Mouse (Mus musculus) yolk sac, embryonic 10.5 days (tissue): ENCODE measurements at regions not wholly inside any gene's neighbourhood (a gene's known extent, or its start where the extent isn't known, plus 50 kb on each side); places are given as distances from the start of the nearest gene placed in this dataset.
A peak's percentile ranks its signal among the peaks of the same experiment; 100 is the strongest.

Source experiments
- DNase-seq: peaks from one replicate; pipeline ENCODE4 v3.0.0-alpha.2; 2017; ENCODE audit warnings: low spot score

DNA sequence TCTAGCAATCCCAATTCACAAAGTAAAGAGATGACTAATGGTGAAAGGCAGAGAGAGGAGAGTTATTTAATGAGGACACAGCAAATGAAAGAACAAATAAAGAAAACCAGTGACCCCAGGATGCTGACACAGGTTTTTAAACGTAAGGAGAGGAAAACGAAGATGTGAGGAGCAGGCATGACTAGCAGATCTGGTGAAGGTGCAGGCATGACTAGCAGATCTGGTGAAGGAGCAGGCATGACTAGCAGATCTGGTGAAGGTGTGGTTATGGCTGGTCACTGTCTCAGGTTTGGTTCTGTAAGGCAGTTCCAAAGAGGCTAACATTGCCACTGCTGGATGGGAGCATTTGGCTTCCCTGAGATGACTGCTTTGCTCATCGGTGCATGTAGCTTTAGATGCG is 57.0 kb downstream of the Mbl2 start:
- no peak for DNase-seq

DNA sequence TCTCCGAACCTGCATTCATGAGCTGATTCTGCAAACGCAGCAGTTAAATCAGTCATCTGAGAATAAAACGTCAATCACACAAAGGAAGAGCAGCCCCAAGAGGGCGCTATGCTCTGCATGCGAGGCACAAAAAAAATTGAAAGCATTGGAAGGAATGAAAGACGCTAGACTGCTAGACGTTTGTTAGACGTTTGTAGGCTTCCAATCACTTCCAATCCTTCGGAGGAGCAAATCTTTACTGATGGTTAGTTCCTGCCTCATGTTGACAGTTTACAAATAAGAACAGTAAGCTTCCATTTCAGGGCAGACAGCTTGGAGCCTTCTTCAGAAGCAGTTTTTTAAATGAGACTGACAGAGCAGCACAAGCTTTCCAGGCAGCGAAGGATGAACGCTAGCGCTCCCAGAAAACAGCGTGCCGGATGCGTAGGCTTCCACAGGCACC is 62.5 kb downstream of the Mbl2 start:
- no peak for DNase-seq

DNA sequence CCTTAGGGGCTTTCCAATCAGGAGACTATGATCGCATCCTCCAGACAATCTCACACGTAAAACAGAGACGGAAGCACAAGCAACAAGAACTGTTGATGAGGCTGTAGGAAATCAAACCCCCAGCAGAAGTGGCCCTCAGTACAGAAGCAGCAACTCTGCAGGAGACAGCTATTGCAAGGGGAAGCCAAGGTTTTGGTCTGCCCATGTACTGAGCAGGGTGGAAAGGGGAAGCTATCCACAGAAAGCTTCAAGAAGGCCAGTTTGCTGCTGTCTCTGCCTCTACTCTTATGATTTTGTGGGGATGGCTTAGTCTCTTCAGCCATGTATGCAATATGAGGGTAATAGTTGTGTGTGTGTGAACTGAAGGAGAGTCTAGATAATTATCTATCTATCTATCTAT is 63.3 kb downstream of the Mbl2 start:
- DNase-seq = no peak

DNA sequence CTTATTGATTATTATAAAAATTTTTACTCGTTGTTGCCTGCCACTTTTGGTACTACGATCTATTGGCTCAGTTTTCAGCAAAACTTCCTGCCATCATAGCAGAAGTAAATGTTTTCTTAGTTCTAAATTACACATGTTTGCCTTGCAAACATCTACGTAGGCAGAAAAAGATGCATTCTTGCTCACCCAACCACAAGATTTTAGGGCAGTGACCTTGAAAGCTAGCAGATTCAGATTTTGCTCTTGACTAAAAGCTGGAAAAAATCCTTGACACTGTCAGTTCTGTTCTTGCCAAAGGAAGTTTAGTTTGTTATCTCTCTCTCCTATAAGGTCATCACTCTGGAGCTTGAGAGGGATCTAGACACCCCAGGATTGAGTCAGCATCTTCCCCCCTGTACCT is 66.8 kb downstream of the Mbl2 start:
- DNase-seq = no peak

DNA sequence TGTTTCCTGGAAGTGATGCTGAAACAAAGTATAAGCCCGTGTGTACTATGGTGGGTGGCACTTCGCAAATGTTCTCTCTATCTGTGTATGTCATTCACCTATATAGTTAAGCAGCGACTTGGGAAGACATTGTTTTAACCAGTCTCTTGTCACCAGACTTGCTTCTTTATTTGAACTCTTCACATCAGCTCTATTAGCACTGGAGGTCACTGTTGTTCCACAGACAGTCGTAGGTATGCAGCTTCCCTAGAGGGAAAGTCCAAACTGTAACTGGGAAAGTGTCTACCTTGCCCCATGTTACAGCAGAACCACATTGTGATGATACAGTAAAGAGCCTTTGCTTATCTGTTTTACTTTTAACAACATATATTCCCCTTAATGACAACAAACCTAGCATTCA is 69.5 kb downstream of the Mbl2 start:
- DNase-seq = no peak

DNA sequence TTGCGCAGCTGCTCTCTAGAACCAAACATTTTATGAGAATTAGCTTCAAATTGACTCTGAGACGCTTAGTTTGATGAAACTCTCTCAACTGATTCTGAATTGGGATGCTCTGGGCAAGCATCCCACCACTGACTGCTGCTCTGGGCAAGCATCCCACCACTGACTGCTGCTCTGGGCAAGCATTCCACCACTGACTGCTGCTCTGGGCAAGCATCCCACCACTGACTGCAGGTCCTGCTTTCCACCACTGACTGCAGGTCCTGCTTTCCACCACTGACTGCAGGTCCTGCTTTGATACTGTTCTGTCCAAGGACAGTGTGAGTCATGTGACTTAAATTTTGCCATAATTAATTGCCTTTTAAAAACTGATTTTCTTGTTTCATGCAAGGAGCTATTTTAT is 73.6 kb downstream of the Mbl2 start:
- no peak for DNase-seq

DNA sequence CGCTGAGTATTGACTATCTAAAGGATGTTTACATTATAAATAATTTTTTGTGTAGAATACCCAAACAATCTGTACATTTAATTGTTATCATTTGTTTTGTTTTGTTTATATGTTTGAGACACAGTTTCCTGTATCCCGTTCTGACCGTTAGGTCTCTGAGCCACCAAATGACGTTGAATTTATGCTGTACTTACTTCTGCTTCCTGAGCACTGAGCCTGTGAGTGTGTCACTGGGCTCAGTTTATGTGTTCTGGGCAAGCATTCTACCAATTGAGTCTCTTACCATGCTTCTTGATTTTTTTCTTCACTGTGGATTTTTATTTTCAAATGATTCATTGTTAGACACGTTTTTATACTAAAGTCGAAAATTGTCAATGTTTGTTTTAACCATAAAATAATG is 74.2 kb downstream of the Mbl2 start:
- DNase-seq = no peak

DNA sequence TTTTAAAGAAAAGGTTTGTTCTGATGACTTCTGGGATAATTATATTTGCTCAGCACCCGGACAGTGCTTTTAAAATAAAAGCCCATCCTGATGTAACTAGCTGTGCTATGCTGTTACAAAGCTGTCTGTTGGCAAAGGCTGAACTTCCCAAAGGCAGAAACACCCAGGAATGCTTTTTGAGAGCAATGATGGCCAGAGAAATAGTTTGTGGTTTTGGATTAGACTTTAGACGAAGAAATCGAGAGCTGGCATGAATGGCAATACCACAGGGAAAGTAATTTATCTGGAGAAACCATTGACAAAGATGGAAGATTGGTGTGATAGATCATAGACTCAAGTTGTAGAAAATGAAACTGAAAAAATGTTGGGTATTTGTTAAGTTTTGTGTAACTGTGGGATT is 84.6 kb downstream of the Mbl2 start:
- DNase-seq = no peak

DNA sequence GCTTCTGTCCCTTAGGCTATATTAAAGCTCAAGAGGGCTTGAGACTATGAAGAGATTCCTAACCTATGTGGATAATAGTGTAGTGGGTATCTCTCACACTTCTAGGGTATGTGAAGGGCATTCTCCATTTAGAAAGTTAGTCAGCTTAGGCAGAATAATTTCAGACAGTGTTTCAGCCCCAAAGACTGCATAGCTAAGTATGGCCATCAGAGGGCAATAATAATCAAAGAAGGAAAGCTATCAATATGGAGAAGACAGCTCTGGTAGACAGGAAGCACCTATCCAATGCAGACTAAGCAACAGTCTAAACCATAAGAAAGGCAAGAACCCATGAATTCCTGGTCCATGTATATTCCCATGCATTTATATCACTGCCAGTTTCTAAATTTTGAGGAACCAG is 95.0 kb downstream of the Mbl2 start:
- no peak for DNase-seq

DNA sequence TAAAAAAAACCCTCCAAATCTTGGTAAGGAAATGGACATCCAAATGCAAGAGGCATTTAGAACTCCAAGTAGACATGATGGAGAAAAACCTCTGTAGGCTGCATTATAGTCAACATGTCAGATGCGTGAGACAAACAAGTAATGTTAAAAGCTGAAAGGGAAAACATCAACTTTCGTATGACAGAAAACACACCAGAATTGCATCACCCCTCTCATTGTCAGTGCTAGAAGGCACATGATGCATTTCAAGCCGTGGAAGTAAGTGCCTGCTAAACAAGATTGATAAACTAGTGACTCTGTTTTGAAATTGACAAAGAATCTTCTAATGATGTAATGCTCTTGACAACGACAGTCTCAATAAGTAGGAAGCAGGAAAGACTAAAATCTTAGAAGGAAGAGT is 96.1 kb downstream of the Mbl2 start:
- no peak for DNase-seq

DNA sequence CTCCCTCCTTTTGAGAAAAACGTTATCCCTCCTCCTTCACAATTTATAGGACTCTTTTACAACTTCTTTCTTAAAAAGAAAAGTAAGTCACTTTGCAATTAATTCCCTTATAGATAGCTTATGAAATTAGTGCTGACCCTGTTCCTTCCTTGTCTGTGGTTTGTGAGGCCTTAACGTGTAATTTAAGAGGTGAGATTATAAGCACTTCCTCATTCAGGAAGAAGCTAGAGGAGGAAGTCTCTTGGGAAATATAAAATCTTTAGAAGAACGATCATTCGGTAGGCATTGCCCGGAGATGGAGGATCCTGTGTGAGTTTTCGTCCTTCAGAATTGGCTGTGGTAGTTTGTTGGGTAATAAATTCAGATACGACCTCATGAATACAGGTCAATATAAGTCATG is 98.0 kb downstream of the Mbl2 start:
- no peak for DNase-seq

DNA sequence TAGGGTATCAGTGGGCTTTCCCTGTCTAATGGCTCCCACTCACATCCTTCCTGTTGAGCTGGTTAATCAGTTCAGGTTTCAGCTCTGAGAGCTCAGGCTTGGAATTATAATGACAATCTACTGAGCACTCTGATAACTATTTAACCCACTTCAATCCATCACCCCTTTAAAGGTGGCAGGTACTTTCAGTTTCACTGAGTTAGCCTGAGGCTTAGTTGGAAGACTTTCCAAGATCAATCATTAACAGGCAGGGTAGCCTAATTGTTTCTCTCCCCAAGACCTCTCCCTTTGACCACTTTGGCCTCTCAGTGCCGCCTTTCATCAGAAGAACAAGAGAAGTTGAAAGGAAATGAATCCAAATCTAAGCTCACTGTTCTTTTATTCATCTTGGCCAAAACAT is 99.1 kb downstream of the Mbl2 start:
- DNase-seq = no peak

DNA sequence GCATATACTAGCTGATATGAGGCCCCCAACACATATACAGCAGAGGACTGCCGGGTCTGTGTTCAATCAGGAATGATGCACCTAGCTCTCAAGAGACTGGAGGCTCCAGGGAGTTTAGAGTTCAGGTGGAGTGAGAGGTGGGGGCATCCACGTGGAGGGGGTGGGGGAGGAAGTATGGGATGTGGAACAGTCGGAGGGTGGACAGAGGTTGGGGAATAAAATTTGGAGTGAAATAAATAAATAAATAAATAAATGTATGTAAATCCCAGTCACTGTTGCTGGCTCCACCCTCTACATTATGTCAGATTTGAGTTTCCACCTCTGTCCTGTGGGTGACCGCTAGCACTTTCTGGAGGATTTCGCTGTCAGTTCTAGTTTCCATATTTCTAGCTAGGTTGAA is 111.7 kb downstream of the Mbl2 start:
- no peak for DNase-seq

DNA sequence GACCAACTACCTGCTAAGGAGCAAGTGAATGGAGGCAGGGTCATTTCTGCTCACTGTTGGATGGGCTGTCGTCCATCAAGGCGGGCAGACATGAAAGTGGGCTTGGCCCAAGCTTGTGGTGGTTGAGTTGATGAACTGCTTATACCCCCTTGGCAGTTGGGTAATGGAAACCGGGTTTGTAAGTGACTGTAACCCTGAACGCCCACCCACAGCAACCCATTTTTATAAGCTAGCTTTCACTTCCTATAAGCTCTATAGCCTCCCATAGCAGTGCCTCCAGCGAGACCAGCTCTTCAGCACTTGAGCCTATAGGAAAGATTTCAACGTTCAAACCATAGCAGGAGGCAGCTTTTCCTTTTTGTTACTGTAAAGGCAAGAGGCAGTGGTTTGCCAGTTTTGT is 116.2 kb downstream of the Mbl2 start:
- no peak for DNase-seq

DNA sequence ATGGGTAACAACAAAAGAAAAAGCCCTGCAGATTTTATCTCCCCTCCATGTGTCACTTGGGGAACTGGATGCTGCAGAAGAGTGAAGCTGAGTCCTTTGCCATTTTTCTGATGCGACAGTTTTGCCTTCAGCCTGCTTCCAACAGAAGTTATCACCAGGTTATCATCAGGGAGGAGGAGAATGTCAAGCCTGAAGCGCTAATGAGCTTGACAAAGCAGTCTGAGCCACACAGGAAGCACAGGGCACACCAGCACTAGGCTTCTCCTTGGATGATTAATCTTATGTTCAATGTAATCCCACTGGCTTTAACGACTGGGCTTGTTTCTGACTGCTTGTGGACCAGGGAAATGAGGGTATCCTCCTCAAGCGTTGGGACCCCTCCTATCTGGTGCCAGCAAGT is 122.2 kb downstream of the Mbl2 start:
- no peak for DNase-seq

DNA sequence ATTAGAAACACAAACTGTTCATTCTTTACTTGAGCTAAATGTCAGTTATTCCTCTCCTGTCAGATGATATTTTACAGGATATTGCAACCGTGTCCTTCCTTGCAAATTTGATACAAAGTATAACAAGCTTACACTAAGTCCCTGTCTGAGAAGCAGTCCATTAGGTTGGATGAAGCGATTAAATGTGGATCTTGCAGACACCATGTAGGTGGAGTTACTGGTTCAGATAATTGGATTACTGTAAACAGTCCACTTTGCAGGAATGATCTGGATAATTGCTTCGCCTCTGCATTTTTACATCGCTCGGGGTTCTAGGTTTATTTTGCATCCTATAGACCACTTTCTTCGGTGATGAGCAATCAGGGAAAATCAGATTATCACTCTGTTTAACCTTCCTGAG is 126.2 kb downstream of the Mbl2 start:
- no peak for DNase-seq

DNA sequence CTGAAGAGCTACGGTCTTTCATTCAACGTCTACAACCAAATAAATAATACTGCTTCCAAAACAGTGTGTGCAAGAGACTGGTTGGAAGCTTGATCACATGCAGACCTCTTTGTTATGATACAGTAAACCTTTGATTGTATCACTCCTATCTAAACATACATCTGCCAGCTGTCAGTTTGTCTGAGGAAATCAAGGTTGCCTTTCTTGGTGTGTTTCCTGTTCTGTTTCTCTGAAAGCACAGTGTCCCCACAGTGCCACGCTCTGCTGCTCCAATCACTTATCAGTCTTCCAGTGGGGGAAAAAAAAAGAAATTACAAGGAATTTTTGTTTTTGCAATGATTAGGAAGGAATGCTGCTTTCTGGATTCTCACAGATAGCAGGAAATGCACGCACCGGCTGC is 139.2 kb downstream of the Mbl2 start:
- DNase-seq = no peak

DNA sequence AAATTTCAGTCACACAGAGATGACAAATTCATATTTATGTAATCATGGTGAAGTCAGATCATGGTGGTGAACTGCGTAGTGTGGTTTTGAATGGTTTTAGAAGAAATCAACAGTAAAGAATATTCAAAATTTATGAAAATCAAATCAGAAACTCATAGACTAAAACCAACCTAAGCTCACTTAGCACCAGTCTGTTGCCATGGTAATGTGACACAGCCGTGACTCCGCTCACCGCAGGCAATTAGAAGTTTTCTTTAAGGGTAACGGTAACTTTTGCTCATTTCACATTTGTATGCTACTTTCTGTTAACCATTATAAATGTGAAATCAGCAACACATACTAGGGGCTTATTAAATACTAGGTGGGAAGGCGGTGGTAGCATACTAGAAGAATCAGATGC is 147.0 kb downstream of the Mbl2 start:
- no peak for DNase-seq

DNA sequence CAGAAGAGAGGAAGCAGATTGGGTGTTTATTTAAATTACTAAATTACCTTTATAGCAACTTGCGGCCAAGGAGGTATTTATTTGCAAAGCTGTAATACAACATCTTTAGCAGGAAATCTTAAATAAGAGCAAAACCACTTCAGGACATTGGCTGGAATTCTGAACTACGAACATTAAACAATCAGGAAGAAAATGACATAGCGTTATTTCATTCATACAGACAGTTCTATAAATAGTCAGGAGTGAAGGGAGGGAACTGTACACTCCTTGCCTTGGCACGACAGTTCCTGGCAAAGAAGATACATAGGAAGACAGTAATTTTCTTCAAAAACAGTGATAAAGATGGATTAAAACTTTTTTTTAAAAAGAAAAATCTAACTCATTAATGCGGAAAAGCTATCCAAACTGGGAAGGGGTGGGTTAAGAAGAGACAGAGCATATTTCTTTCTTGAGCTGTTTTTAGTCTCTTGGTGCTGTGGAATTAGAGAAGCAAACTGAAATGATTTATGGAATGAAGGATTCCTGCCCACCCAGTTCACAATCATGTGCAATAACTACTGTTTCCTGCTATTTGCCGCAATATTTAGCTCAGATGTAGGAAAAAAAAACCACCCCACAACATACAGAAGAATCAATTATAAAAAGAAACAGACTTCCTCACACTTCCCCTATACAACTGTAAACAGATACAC is 147.9 kb downstream of the Mbl2 start:
- no peak for DNase-seq

DNA sequence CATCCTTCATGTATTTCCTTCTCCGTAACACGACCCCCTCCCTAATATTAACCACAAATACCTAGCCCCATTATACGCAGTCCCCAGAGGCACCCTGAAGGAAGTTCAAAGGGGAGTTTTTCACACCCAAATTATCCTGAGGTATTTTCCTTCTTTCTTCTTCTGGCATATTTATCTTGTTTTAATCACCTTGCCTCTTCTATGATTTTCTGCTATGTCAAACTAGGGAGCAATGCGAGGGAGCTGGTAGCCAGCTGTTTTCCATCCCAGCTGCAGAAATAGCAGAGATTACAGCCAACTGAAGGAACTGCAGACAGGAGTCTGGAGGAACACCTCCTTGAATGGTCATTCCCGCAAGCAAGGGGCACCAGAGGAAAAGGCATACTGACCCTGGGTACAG is 155.7 kb downstream of the Dkk1 start:
- no peak for DNase-seq

DNA sequence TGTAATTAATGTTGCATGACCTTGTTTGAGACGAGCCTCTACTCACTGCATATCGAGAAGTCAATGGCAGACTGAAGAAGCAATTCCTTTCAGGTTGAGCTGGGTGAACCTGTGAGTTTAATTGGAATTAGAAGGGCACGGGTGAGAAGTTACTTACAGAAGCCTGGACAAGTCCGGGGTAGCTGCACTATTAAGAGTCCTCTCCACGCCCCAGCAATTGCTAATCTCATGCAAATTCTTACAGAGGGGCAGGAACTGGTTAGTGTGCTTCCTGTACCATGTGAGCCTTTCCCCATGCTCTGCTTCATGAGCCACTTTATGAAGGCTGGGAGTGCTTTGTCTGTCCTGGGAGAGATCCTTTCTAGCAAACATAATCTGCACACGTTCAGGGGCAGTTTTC is 142.5 kb downstream of the Dkk1 start:
- no peak for DNase-seq

DNA sequence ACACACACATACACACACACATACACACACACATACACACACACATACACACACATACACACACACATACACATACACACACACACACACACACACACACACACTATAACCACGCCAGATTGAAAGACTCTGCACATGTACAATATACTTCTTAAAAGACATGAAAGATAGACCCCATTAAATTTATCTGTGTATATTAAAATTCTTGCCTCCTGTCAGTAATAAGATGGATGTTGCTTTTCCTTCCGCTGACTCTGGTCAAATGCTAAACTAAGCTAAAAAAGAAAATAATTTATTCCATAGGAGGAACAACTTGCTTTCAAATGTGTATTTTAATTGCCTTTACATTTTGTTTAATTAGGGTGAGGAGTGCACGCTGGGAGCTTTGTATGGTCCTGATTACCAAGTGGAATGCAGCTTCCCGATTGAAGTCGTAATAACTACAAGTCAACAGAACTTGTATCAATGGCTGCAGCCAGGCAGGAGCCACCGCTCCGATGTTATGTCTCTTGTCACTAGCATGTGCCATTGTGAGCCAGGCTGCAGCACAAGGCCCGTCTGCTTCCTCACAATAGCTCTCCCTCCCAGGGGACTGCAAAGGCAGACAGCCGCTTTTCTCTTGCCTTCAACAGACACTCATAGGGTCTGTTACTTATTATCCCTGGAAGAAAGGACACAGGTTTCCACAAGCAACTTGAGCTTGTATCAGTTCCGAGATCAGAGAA is 129.7 kb downstream of the Dkk1 start:
- peak; percentile 15 for DNase-seq

DNA sequence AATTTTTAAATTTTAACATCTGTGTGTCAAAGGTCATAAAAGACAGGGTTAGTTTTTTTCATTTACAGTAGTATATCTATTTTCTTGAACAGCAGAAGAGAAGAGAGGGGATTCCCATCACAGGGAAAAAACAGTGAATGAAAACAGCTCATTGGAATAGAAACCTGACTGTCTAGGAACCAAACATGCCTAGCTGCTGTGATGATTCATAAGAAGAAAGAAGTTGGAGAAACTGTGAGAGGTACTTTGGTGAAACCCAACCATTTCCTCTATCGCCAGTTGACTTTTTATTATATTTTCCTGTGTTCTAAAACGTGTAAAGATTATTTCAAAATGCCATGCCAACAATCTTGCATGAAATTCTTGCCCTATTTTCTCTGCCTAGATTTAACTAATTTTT is 123.8 kb downstream of the Dkk1 start:
- DNase-seq = no peak

DNA sequence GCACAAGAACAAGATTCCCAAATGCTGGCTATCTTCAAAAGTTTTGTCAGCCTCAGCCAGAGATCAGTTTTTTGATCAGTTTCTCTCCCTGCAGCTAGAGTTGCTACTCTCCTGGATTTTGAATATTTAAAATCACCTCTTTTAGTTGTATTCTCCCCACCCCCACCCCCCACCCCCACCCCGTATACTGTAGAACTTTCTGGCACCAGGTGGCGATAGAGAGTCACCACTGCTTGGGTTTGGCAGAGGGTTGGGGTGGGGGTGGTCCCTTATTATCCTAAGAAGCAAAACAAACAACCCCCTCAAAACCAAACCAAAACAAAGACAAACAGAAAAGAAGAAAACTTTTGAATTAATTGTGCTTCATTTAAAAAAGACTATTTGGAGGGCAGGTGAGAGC is 122.0 kb downstream of the Dkk1 start:
- DNase-seq = no peak
